Mouse (Mus musculus): ENCODE results near the gene Rara. TPM values are rescaled to one million over a fixed set of nuclear protein-coding genes. Genes with fewer than 3 reads are reported as not detected.
"Not testable (repeated sequence)": the region's sequence is repeated elsewhere in the genome, so short reads cannot be mapped to it uniquely, and the experiment has no call there.

The Rara gene
- polyA plus RNA-seq, 1 experiment from 2014 or later: 8.7 TPM

- no peak overlapping the region for H3K9ac ChIP-seq
- no peak overlapping the region for H3K4me2 ChIP-seq
- H3K4me3 ChIP-seq: no peak overlapping the region
- H3K27me3 ChIP-seq: no peaks in the 10 kb centered on the region
- no peak overlapping the region for H3K27ac ChIP-seq
- H3K4me1 ChIP-seq: peaks cover 17% of the 10 kb centered on the region
- no peaks in the 10 kb centered on the region for H3K9me3 ChIP-seq (replicated peaks)
- 0 out of 2 replicates have a peak, but pooled peaks have one; percentile 3 for ATAC-seq
- 54% methylated on average over 5 of the region's 5 CpGs for WGBS
- H3K36me3 ChIP-seq (ENCODE audit: poor library complexity, severe bottlenecking): peaks cover 22% of the 10 kb centered on the region
Observed at GRCm38 (mm10) chr11:98974871-98975719, 47.5 kb downstream of the Rara start.

GRCm38 (mm10) chr11:98978526-98979148 is 51.0 kb downstream of the Rara start:
- H3K4me2 ChIP-seq: no peak overlapping the region
- ATAC-seq: no peak
- 74% methylated on average over 15 of the region's 15 CpGs for WGBS
- H3K4me3 ChIP-seq: no peak overlapping the region
- H3K9me3 ChIP-seq (replicated peaks): no peaks in the 10 kb centered on the region
- H3K9ac ChIP-seq: no peak overlapping the region
- H3K27ac ChIP-seq: no peak overlapping the region
- H3K27me3 ChIP-seq: peaks cover 28% of the 10 kb centered on the region
- H3K36me3 ChIP-seq (ENCODE audit: poor library complexity, severe bottlenecking): peaks cover 2% of the 10 kb centered on the region
- peaks cover 17% of the 10 kb centered on the region; the same call in 1 of the 2 replicates for H3K4me1 ChIP-seq

GRCm38 (mm10) chr11:98979356-98979755 is 51.7 kb downstream of the Rara start:
- H3K27me3 ChIP-seq: peaks cover 35% of the 10 kb centered on the region
- peaks cover 17% of the 10 kb centered on the region; the same call in 1 of the 2 replicates for H3K4me1 ChIP-seq
- H3K9ac ChIP-seq: no peak overlapping the region
- no peak overlapping the region for H3K4me3 ChIP-seq
- ATAC-seq: no peak
- H3K4me2 ChIP-seq: no peak overlapping the region
- 83% methylated on average over 5 of the region's 5 CpGs for WGBS
- no peaks in the 10 kb centered on the region for H3K36me3 ChIP-seq (ENCODE audit: poor library complexity, severe bottlenecking)
- H3K27ac ChIP-seq: no peak overlapping the region
- no peaks in the 10 kb centered on the region for H3K9me3 ChIP-seq (replicated peaks)

GRCm38 (mm10) chr11:98981289-98981996 is 53.8 kb downstream of the Rara start:
- Histone ChIP-seq H3K27me3 (peaks cover 35% of the 10 kb centered on the region), H3K4me1 (peaks cover 17% of the 10 kb centered on the region; the same call in 1 of the 2 replicates), H3K36me3 (ENCODE audit: poor library complexity, severe bottlenecking) (no peaks in the 10 kb centered on the region), H3K9me3 (replicated peaks) (no peaks in the 10 kb centered on the region), H3K4me2 (peak overlapping the region; percentile 83), H3K4me3 (peak overlapping the region; percentile 56), H3K9ac (peak overlapping the region; percentile 72), H3K27ac (peak overlapping the region; percentile 71)
- 35% methylated on average over 20 of the region's 20 CpGs for WGBS
- peak; percentile 31; the same call in 1 of the 2 replicates for ATAC-seq

- H3K4me2 ChIP-seq: peak overlapping the region; percentile 83
- WGBS: under 1% methylated on average over 94 of the region's 94 CpGs
- peak overlapping the region; percentile 56 for H3K4me3 ChIP-seq
- no peaks in the 10 kb centered on the region for H3K9me3 ChIP-seq (replicated peaks)
- ATAC-seq: peak; percentile 80
- H3K27ac ChIP-seq: peak overlapping the region; percentile 71
- no peaks in the 10 kb centered on the region for H3K36me3 ChIP-seq (ENCODE audit: poor library complexity, severe bottlenecking)
- H3K9ac ChIP-seq: peak overlapping the region; percentile 72
- peaks cover 35% of the 10 kb centered on the region for H3K27me3 ChIP-seq
- H3K4me1 ChIP-seq: peaks cover 17% of the 10 kb centered on the region; the same call in 1 of the 2 replicates
Observed at GRCm38 (mm10) chr11:98981997-98982772, 54.6 kb downstream of the Rara start.

- Histone ChIP-seq H3K27ac (peak within 1 kb of the TSS; percentile 71), H3K4me3 (peak within 1 kb of the TSS; percentile 56), H3K36me3 (ENCODE audit: poor library complexity, severe bottlenecking) (no peaks in the 10 kb centered on the region), H3K4me2 (peak within 1 kb of the TSS; percentile 83), H3K4me1 (peaks cover 17% of the 10 kb centered on the region; the same call in 1 of the 2 replicates), H3K27me3 (peaks cover 35% of the 10 kb centered on the region), H3K9me3 (replicated peaks) (no peaks in the 10 kb centered on the region), H3K9ac (peak within 1 kb of the TSS; percentile 72)
- ATAC-seq: 0 out of 2 replicates have a peak, but pooled peaks have one; percentile 13
- WGBS: 1% methylated on average over 28 of the region's 28 CpGs
Observed at GRCm38 (mm10) chr11:98982773-98983133, 55.1 kb downstream of the Rara start, which contains the start of gene Gjd3. TSS of gene Gjd3 (minus strand) at chr11:98983016.

GRCm38 (mm10) chr11:98983551-98983950 is 55.9 kb downstream of the Rara start:
- Histone ChIP-seq H3K4me3 (no peak overlapping the region), H3K27ac (no peak overlapping the region), H3K9ac (no peak overlapping the region), H3K4me1 (peaks cover 17% of the 10 kb centered on the region; the same call in 1 of the 2 replicates), H3K36me3 (ENCODE audit: poor library complexity, severe bottlenecking) (peaks cover under 1% of the 10 kb centered on the region; the same call in 1 of the 2 replicates), H3K4me2 (no peak overlapping the region), H3K9me3 (replicated peaks) (no peaks in the 10 kb centered on the region), H3K27me3 (peaks cover 35% of the 10 kb centered on the region)
- ATAC-seq: no peak
- WGBS: 48% methylated on average over 8 of the region's 8 CpGs

GRCm38 (mm10) chr11:98985542-98985941 is 57.9 kb downstream of the Rara start:
- Histone ChIP-seq H3K36me3 (ENCODE audit: poor library complexity, severe bottlenecking) (peaks cover 7% of the 10 kb centered on the region; the same call in 1 of the 2 replicates), H3K9me3 (replicated peaks) (no peaks in the 10 kb centered on the region), H3K4me1 (peaks cover 17% of the 10 kb centered on the region; the same call in 1 of the 2 replicates), H3K9ac (no peak overlapping the region), H3K4me3 (no peak overlapping the region), H3K27ac (no peak overlapping the region), H3K4me2 (no peak overlapping the region), H3K27me3 (peaks cover 35% of the 10 kb centered on the region)
- no peak for ATAC-seq
- 94% methylated on average over 7 of the region's 7 CpGs for WGBS

GRCm38 (mm10) chr11:98988260-98988659 is 60.6 kb downstream of the Rara start:
- 90% methylated on average over 6 of the region's 6 CpGs for WGBS
- H3K27me3 ChIP-seq: peaks cover 11% of the 10 kb centered on the region
- H3K9me3 ChIP-seq (replicated peaks); H3K9ac ChIP-seq; ATAC-seq; H3K27ac ChIP-seq; H3K4me3 ChIP-seq; H3K4me1 ChIP-seq; H3K4me2 ChIP-seq: not testable (repeated sequence)
- peaks cover 29% of the 10 kb centered on the region for H3K36me3 ChIP-seq (ENCODE audit: poor library complexity, severe bottlenecking)

- 86% methylated on average over 6 of the region's 6 CpGs for WGBS
- Histone ChIP-seq H3K9me3 (replicated peaks) (no peaks in the 10 kb centered on the region), H3K36me3 (ENCODE audit: poor library complexity, severe bottlenecking) (peaks cover 54% of the 10 kb centered on the region), H3K4me2 (no peak overlapping the region), H3K9ac (no peak overlapping the region), H3K4me1 (no peaks in the 10 kb centered on the region), H3K4me3 (no peak overlapping the region), H3K27ac (no peak overlapping the region), H3K27me3 (no peaks in the 10 kb centered on the region)
- ATAC-seq: no peak
Observed at GRCm38 (mm10) chr11:98990866-98991265, 63.2 kb downstream of the Rara start.

GRCm38 (mm10) chr11:98995987-98996386 is 68.4 kb downstream of the Rara start:
- Histone ChIP-seq H3K4me3 (no peak overlapping the region), H3K4me2 (no peak overlapping the region), H3K27ac (no peak overlapping the region), H3K36me3 (ENCODE audit: poor library complexity, severe bottlenecking) (peaks cover 97% of the 10 kb centered on the region), H3K9ac (no peak overlapping the region), H3K4me1 (no peaks in the 10 kb centered on the region), H3K27me3 (no peaks in the 10 kb centered on the region), H3K9me3 (replicated peaks) (no peaks in the 10 kb centered on the region)
- WGBS: 95% methylated on average over 7 of the region's 7 CpGs
- no peak for ATAC-seq

All from forebrain, embryonic 13.5 days (tissue).